Mouse (Mus musculus): ENCODE results near the gene Slc13a4.

The Slc13a4 gene

GRCm38 (mm10) chr6:35308037-35308436, at the start of gene Slc13a4:
Gene Slc13a4 (minus strand): TSS chr6:35308131.
- DNase-seq (ENCODE audit: low read depth in 2 of 2, low spot score in 2 of 2) = no peak

- no peak for DNase-seq (ENCODE audit: low read depth in 2 of 2, low spot score in 2 of 2)
Observed at GRCm38 (mm10) chr6:35355320-35355719, 47.4 kb upstream of the Slc13a4 start.

GRCm38 (mm10) chr6:35354622-35354998, 46.7 kb upstream of the Slc13a4 start:
- DNase-seq (ENCODE audit: low read depth in 2 of 2, low spot score in 2 of 2) = no peak

- no peak for DNase-seq (ENCODE audit: low read depth in 2 of 2, low spot score in 2 of 2)
Observed at GRCm38 (mm10) chr6:35353846-35354621, 46.1 kb upstream of the Slc13a4 start.

GRCm38 (mm10) chr6:35353416-35353815, 45.5 kb upstream of the Slc13a4 start:
- no peak for DNase-seq (ENCODE audit: low read depth in 2 of 2, low spot score in 2 of 2)

GRCm38 (mm10) chr6:35352867-35353266, 44.9 kb upstream of the Slc13a4 start:
- no peak for DNase-seq (ENCODE audit: low read depth in 2 of 2, low spot score in 2 of 2)

- no peak for DNase-seq (ENCODE audit: low read depth in 2 of 2, low spot score in 2 of 2)
Observed at GRCm38 (mm10) chr6:35351826-35352225, 43.9 kb upstream of the Slc13a4 start.

- DNase-seq (ENCODE audit: low read depth in 2 of 2, low spot score in 2 of 2) = no peak
Observed at GRCm38 (mm10) chr6:35349784-35350183, 41.9 kb upstream of the Slc13a4 start.

- DNase-seq (ENCODE audit: low read depth in 2 of 2, low spot score in 2 of 2) = no peak
Observed at GRCm38 (mm10) chr6:35338640-35339039, 30.7 kb upstream of the Slc13a4 start.

- no peak for DNase-seq (ENCODE audit: low read depth in 2 of 2, low spot score in 2 of 2)
Observed at GRCm38 (mm10) chr6:35337836-35338235, 29.9 kb upstream of the Slc13a4 start.

GRCm38 (mm10) chr6:35335452-35335851, 27.5 kb upstream of the Slc13a4 start:
- DNase-seq (ENCODE audit: low read depth in 2 of 2, low spot score in 2 of 2) = no peak

- DNase-seq (ENCODE audit: low read depth in 2 of 2, low spot score in 2 of 2) = no peak
Observed at GRCm38 (mm10) chr6:35334278-35334677, 26.3 kb upstream of the Slc13a4 start.

- DNase-seq (ENCODE audit: low read depth in 2 of 2, low spot score in 2 of 2) = no peak
Observed at GRCm38 (mm10) chr6:35333632-35334031, 25.7 kb upstream of the Slc13a4 start.

GRCm38 (mm10) chr6:35330834-35331233, 22.9 kb upstream of the Slc13a4 start:
- no peak for DNase-seq (ENCODE audit: low read depth in 2 of 2, low spot score in 2 of 2)

GRCm38 (mm10) chr6:35329956-35330355, 22.0 kb upstream of the Slc13a4 start:
- no peak for DNase-seq (ENCODE audit: low read depth in 2 of 2, low spot score in 2 of 2)

GRCm38 (mm10) chr6:35326111-35326515, 18.2 kb upstream of the Slc13a4 start, which contains the start of gene Fam180a:
Gene Fam180a (minus strand): TSS chr6:35326141.
- DNase-seq (ENCODE audit: low read depth in 2 of 2, low spot score in 2 of 2) = no peak

GRCm38 (mm10) chr6:35324306-35324705, 16.4 kb upstream of the Slc13a4 start:
- no peak for DNase-seq (ENCODE audit: low read depth in 2 of 2, low spot score in 2 of 2)

- no peak for DNase-seq (ENCODE audit: low read depth in 2 of 2, low spot score in 2 of 2)
Observed at GRCm38 (mm10) chr6:35323046-35323445, 15.1 kb upstream of the Slc13a4 start.

GRCm38 (mm10) chr6:35321105-35321504, 13.2 kb upstream of the Slc13a4 start:
- DNase-seq (ENCODE audit: low read depth in 2 of 2, low spot score in 2 of 2) = no peak

- no peak for DNase-seq (ENCODE audit: low read depth in 2 of 2, low spot score in 2 of 2)
Observed at GRCm38 (mm10) chr6:35319850-35320249, 11.9 kb upstream of the Slc13a4 start.

GRCm38 (mm10) chr6:35313520-35313919, 5.6 kb upstream of the Slc13a4 start:
- no peak for DNase-seq (ENCODE audit: low read depth in 2 of 2, low spot score in 2 of 2)

- DNase-seq (ENCODE audit: low read depth in 2 of 2, low spot score in 2 of 2) = no peak
Observed at GRCm38 (mm10) chr6:35309406-35309805, 1.5 kb upstream of the Slc13a4 start.

GRCm38 (mm10) chr6:35307136-35307535, 795 bp downstream of the Slc13a4 start:
- no peak for DNase-seq (ENCODE audit: low read depth in 2 of 2, low spot score in 2 of 2)

Measured in CD8-positive naive resting alpha-beta T cell, adult 2 months (primary cell).